Mouse (Mus musculus) liver (tissue): ENCODE measurements around the gene Mepce.
"Not testable (repeated sequence)": the region's sequence is repeated elsewhere in the genome, so short reads cannot be mapped to it uniquely, and the experiment has no call there.

Experiments
- DNase-seq: peaks from one replicate; pipeline ENCODE4 v3.0.0-alpha.2; 2020; ENCODE audit warnings: mixed read lengths

Mepce gene

DNA sequence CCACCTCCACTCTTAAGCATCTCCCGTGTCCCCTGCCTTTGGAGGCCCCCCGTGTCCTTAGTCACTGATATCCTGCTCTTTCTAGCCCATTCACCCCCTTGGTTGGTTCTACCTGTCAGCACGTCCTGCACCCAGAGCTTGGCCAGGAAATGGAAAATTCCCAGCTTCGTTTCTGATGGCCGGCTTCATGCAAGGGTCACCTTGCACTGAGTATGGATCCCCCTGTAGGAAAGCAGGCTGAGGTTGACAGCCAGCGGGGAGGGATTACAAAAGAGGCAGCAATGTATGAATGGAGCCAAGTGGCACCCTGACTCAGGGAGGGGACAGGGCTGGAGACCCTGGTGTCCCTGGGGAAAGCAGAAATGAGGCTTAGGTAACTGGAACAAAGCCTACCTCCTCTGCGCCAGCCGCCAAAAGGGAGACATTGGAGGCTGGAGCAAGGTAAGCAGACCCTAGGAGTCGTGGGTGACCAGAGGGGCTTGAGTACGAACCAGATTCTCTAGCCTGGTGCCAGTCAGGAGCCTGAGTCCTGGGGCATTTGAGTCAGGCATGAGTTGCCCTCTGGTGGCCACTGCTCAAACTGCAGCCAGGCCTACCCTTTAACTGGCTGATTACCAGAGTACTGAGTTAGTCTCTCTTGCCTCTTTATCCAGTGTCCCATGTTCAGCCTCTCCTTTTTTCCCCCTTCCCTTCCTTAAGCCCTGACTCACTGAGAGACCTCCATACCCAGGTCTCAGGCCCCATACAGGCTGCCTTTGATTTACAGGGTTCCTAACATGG is 30.4 kb downstream of the Mepce start:
- DNase-seq = peak; percentile 87

DNA sequence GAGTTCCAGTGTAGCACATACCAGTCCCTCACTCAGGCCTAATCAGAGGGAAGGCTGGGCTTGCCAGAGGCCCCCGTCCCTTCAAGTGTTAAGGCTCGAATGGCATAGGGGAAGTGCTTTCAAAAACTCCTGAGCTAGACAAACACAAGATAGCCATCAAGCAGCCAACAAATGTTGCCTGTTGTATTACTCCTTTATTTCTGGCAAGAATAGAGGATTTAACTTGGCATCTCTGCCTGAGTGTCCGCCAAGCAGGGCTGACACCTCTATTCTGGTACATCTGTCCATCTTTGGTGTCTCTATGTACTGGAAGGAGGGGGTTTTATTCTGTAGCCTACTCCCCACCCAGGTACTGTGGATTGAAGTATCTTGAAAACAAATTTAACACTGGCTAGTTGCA is 31.3 kb downstream of the Mepce start:
- no peak for DNase-seq

DNA sequence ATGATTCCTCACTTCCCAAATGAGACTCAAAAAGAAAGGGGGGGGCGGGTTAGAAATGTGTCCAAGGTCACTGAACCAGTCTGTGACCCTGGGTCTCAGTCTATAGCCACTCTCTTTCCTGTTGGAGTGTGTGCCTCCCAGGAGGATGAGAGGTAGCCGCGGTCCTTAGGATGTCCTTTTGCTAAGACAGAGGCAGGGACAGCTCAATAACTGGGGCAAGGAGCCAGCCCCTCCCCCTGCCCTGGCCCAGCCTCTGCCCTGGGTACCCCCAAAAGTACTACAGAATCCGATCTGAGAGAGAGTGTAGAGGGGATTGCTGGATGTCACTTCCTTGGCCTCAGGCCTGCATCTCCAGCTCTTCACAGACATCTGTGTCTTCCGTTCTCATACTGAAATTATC is 32.0 kb downstream of the Mepce start:
- no peak for DNase-seq

DNA sequence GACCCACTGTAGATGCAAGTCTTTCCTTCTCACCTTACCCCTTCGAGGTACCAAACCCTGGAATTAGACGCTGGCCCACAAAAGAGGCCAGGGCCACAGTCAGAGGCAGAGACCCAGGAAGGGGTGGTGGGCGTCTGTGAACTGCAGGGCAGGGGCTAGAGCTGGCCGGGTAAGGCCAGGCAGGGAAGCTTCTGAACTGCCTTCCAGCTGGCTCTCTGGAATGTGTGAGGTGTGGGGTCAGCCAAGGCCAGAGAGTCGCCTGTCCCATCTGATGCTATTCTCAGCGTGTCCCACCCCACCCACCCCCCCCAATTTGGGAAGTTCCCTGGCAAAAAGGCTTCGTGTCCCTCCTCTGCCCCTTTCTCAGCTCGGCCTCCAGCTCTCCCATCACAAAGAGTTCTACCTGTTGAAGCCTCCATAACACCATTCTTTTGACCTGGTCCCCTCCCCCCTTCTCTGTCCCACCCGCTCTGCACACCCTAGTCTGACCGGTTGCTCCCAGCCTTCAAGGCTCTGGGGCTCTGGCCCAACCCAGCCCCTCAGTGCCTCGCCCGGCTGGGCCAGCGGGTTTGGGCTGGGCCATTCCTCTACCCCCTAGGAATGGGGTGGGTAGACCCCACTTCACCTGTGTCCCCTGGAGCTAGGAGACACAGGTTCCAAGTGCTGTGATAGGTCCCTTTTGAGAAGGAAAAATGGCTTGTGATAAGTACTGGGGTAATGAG is 34.2 kb downstream of the Mepce start:
- DNase-seq = no peak

DNA sequence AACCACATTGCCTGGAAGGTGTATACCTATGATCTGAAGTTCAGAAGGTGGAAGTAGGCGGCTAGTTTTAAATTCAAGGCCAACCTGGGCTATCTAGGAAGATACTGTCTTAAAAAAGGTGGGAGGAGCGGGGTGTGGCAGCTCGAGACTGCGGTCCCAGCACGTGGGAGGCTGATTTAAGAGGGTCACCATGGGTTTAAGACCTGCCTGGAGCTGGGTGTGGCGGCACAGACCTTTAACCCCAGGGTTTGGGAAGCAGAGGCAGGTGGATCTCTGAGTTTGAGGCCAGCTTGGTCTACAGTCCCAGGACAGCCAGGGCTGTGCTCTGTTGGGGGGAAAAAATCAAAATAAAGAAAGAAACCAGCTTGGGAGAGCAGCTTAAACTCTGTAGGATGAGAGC is 35.5 kb downstream of the Mepce start:
- no peak for DNase-seq

GRCm38 (mm10) chr5:137751221-137751887 is 36.1 kb downstream of the Mepce start:
- no peak for DNase-seq

DNA sequence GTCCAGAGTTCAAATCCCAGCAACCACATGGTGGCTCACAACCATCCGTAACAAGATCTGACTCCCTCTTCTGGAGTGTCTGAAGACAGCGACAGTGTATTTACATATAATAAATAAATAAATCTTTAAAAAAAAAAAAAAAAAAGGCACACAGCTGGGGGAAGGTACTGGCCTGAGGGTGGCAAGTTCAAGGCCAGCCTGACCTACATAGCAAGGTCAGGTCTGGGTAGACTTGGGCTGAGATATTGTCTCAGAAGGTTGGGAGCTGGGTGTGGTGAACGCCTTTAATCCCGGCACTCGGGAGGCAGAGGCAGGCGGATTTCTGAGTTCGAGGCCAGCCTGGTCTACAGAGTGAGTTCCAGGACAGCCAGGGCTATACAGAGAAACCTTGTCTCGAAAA is 37.2 kb downstream of the Mepce start:
- not testable (repeated sequence) for DNase-seq

GRCm38 (mm10) chr5:137749196-137749836 is 38.1 kb downstream of the Mepce start:
- peak; percentile 73 for DNase-seq

- peak; percentile 34 for DNase-seq
Observed at GRCm38 (mm10) chr5:137748130-137748770, 39.2 kb downstream of the Mepce start.

DNA sequence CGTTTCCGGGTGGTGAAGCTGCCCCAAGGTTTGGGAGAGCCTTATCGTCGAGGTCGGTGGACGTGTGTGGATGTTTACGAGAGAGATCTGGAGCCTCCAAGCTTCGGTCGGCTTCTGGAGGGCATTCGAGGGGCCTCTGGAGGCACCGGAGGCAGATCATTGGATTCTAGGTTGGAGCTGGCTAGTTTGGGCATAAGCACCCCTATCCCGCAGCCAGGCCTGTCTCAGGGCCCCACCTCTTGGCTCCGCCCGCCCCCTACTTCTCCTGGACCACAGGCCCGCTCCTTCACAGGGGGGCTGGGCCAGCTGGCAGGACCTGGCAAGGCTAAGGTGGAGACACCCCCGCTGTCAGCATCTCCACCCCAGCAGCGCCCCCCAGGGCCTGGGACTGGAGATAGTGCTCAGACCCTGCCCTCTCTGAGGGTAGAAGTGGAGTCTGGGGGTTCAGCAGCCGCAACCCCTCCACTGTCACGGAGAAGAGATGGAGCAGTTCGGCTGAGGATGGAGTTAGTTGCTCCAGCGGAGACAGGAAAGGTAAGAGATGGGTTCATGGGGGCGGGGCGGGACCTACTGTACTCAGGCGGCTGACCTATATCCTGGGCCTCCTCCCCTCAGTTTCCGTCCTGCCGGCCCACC is 40.0 kb downstream of the Mepce start:
- peak; percentile 78 for DNase-seq

DNA sequence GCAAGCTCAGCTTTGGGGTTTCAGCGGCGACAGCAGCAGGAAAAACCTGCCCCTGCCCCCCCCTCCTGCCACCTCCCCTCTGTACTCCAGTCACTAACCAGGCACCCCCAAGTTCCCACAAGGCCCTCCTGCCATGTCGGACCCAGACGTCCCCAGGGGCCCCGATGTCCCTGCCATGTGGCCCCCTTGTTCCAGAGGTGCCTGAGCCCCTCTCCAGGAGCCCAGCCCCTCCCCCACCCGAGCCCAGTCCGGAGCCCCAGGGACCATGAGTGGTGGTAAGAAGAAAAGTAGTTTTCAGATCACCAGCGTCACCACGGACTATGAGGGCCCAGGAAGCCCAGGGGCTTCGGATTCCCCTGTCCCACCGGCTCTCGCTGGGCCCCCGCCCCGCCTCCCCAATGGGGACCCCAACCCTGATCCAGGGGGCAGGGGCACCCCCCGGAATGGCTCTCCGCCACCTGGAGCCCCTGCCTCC is 40.6 kb downstream of the Mepce start:
- peak; percentile 52 for DNase-seq

DNA sequence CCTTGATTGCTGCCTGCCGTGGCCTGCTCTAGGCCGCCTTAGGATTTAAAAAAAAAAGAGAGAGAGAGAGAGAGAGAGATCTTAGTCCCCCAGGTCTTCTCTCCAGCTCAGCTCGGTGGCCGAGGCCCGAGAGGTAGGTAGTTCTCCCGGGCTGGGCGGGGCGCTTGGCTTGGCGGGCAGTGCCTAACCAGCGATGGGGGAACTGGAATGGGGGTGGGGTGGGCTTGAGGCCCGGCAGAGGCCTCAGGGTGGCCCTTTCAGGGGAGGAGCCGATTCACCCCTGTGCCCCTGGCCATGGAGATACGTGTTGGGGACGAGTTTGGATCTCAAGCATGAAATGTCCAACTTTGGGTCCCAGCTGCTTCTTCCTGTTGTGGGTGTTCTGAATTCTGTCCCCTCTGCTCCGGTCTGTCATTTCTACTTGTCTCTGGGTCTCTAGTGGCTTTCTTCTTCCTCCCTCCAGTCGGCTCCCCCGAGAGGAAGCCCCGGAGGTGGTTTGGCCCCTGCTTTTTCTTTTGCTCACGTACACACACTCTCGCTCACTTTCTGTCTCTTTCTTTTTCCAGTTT is 41.1 kb downstream of the Mepce start:
- DNase-seq = peak; percentile 93

GRCm38 (mm10) chr5:137745214-137746171 is 42.0 kb downstream of the Mepce start, which contains the start of gene Tsc22d4:
Gene Tsc22d4 (plus strand): TSS chr5:137745730.
- DNase-seq = peak; percentile 89

DNA sequence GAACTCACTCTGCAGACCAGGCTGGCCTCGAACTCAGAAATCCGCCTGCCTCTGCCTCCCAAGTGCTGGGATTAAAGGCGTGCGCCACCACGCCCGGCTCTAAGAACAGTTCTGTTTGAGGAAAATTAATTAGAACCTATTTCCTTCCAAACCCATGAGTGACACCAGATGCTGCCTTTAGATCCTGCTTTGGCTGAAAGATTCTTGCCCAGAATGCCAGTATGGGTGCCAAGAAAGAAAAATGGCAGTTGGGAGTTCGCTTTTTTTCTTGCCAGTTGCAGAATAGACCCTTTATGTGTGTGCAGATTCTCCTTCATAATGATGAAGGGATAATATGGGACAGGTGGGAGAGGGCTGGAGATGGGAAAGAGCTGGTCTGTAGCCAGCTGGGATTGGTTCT is 43.3 kb downstream of the Mepce start:
- DNase-seq = no peak

DNA sequence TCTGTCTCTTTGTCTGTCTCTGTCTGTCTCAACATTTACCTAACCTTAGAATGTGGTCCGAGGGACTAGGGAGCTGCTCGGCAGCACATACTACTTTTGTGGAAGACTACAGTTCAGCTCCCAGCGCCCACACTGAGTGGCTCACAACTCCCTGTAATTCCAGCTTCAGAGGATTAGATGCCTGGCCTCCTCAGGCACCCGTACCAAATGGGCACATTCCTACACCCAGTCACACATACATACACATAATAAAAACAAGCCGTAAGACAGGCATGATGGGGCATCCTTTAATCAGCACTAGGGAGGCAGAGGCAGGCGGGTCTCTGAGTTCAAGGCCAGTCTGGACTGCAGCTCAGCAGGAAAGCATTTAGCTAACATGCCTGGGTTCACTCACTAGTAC is 44.6 kb downstream of the Mepce start:
- no peak for DNase-seq

- no peak for DNase-seq
Observed at GRCm38 (mm10) chr5:137742048-137742447, 45.4 kb downstream of the Mepce start.

- peak; percentile 92 for DNase-seq
Observed at GRCm38 (mm10) chr5:137741023-137741931, 46.2 kb downstream of the Mepce start, which contains the start of gene Nyap1. Gene Nyap1 (minus strand): TSS chr5:137741607.

GRCm38 (mm10) chr5:137740506-137740905 is 46.9 kb downstream of the Mepce start:
- no peak for DNase-seq

DNA sequence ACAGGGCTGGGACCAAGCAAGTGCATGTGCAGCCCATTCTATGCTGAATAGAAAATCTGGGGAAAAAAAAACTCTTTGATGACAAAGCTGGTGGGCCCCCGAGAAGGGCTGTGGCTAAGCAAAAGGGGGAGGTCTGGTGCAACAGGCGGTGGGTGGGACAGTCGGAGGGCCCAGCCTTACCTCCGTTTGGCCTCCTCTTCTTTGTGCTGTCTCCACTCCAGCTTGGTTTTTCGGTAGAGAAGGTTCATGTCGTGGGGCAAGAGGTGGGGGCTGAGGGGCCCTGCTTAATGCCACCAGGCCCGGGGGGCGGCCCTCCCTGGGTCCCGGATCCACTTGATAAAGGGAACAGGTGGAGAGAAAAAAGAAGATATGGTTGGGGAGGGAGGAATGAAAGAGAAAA is 48.0 kb downstream of the Mepce start:
- no peak for DNase-seq
